In genomic region chr14:117666126-117666525, GRCm38 (mm10) we compare ENCODE assay signal across 12 mouse cellular contexts.
"Had no signal": no experiment of that assay in that cellular context is flagged by ENCODE, and none has a peak within 500 bp of the region (broad histone marks: within the 10 kb centered on the region; RNA-seq: fewer than 3 reads in every experiment).

No protein-coding gene starts in this region.

- DNase-seq: kidney, postnatal 25 days; layer of hippocampus, postnatal 36 days; liver, embryonic 13.5 days; lung, adult 2 months; lung, postnatal 14 days; thymus, adult 18-20 months; thymus, postnatal 36 days had no signal

- H3K4me3 ChIP-seq: layer of hippocampus, adult 2 months; left cerebral cortex, adult 2 months; liver, embryonic 13.5 days; midbrain, embryonic 13.5 days had no signal

- H3K9me3 ChIP-seq: liver, embryonic 13.5 days; midbrain, embryonic 13.5 days had no signal

- ATAC-seq: midbrain, embryonic 13.5 days had no signal

- H3K9ac ChIP-seq: liver, embryonic 13.5 days; midbrain, embryonic 13.5 days had no signal

- H3K36me3 ChIP-seq: liver, embryonic 13.5 days; midbrain, embryonic 13.5 days had no signal

- H3K4me2 ChIP-seq: liver, embryonic 13.5 days; midbrain, embryonic 13.5 days had no signal

- H3K4me1 ChIP-seq: liver, embryonic 13.5 days; midbrain, embryonic 13.5 days had no signal

- H3K27ac ChIP-seq: kidney, postnatal 0 days; layer of hippocampus, adult 2 months; left cerebral cortex, adult 2 months; liver, embryonic 13.5 days; macrophage; midbrain, embryonic 13.5 days had no signal

- H3K27me3 ChIP-seq: liver, embryonic 13.5 days; midbrain, embryonic 13.5 days had no signal
